Mouse (Mus musculus): Measurements from ENCODE around the gene Tmem167. TPM values are rescaled to one million over a fixed set of nuclear protein-coding genes. Genes with fewer than 3 reads are reported as not detected.

The Tmem167 gene
- polyA plus RNA-seq, 1 experiment from 2014 or later = 48.0 TPM

- Histone ChIP-seq H3K9me3 (no peaks in the 10 kb centered on the region), H3K36me3 (no peaks in the 10 kb centered on the region), H3K4me3 (no peak overlapping the region), H3K4me2 (no peak overlapping the region), H3K4me1 (replicated peaks) (no peaks in the 10 kb centered on the region), H3K9ac (no peak overlapping the region), H3K27me3 (no peaks in the 10 kb centered on the region), H3K27ac (replicated peaks) (no peak overlapping the region)
- ATAC-seq (ENCODE audit: low read depth) = no peak
- 3% methylated on average over 4 of the region's 4 CpGs for WGBS
Measured at GRCm38 (mm10) chr13:90143245-90143644, 54.3 kb downstream of the Tmem167 start.

DNA sequence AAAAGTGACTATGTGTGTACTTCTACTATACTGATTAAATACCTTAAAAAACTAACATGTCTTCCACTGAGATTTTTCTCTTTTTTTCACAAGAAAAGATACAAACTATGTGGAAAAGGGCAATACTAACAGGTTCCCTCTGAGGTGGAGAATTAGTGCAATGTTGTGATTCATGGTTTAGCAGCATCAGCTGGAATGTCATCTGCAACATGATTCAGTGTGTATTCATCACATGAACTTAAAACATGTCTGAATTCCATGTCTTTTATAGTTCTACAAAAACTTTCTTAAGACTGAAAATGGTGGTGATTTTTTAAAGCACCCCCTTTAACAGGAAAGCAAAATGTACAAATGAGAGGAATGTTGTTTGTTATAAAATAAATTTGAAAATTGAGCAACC lies 63.0 kb downstream of the Tmem167 start:
- Histone ChIP-seq H3K36me3 (no peaks in the 10 kb centered on the region), H3K27ac (replicated peaks) (no peak overlapping the region), H3K4me2 (no peak overlapping the region), H3K9me3 (no peaks in the 10 kb centered on the region), H3K9ac (no peak overlapping the region), H3K4me1 (replicated peaks) (no peaks in the 10 kb centered on the region; the same call in 1 of the 2 replicates), H3K4me3 (no peak overlapping the region), H3K27me3 (no peaks in the 10 kb centered on the region)
- ATAC-seq (ENCODE audit: low read depth) = no peak

DNA sequence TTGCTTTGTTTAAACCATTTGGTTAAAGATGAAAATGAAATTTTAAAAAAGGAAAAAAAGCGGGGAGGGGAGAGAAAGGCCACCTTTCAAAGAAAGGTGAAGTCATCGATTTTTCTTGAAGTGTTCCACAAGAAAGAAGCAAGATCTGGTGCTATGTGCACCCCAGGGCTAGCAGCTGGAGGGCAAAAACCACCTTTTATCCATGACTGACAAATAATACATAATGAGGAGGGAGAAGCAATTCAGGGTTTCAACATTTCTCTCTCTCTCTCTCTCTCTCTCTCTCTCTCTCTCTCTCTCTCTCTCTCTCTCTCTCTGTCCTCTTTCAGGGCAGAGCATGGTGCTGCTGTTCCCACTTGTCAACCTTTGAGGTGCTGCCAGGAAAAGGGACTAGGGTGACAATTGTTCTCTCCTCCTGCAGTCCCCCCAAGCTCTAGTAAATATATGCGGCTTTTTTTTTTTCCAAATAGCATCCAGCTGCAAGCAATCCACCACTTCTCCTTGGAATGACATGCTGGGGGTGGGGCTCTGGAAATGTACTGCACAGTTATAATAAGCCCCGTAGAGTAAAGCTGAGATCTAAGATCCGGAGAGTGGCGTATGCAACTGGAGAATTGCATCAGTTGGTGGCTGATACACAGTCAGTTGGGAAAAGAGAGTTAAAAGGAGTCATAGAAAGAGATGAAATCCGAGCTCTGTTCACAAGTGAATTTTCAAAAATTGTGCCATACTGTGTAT lies 63.8 kb downstream of the Tmem167 start:
- H3K4me1 ChIP-seq (replicated peaks) = no peaks in the 10 kb centered on the region; the same call in 1 of the 2 replicates
- H3K9ac ChIP-seq = no peak overlapping the region
- H3K4me2 ChIP-seq = no peak overlapping the region
- H3K36me3 ChIP-seq = no peaks in the 10 kb centered on the region
- H3K27me3 ChIP-seq = no peaks in the 10 kb centered on the region
- no peak overlapping the region for H3K4me3 ChIP-seq
- H3K9me3 ChIP-seq = no peaks in the 10 kb centered on the region
- WGBS = 55% methylated on average over 7 of the region's 7 CpGs
- no peak overlapping the region for H3K27ac ChIP-seq (replicated peaks)
- no peak for ATAC-seq (ENCODE audit: low read depth)

DNA sequence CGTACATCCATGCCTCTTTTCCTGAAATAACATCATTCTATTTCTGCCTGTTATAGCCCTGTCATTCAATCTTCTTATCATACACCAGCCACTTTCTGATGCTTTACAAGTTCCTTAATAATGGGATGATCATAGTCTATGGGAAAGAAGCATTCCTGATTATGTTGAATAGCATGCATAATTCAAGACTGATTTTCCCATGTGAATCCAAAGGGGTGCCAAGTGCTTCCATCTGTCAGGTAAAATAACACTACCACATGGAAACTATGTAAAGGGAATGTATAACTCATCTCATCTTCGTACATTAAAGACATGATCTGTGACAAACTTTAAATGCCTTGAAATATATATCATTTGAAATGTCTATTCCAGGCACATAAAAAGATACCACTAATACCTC lies 75.2 kb downstream of the Tmem167 start:
- no peak overlapping the region for H3K27ac ChIP-seq (replicated peaks)
- WGBS = 80% methylated on average over 2 of the region's 2 CpGs
- no peaks in the 10 kb centered on the region for H3K9me3 ChIP-seq
- H3K4me1 ChIP-seq (replicated peaks) = no peaks in the 10 kb centered on the region
- no peak for ATAC-seq (ENCODE audit: low read depth)
- no peaks in the 10 kb centered on the region for H3K27me3 ChIP-seq
- H3K4me2 ChIP-seq = no peak overlapping the region
- no peak overlapping the region for H3K4me3 ChIP-seq
- no peaks in the 10 kb centered on the region for H3K36me3 ChIP-seq
- H3K9ac ChIP-seq = no peak overlapping the region

DNA sequence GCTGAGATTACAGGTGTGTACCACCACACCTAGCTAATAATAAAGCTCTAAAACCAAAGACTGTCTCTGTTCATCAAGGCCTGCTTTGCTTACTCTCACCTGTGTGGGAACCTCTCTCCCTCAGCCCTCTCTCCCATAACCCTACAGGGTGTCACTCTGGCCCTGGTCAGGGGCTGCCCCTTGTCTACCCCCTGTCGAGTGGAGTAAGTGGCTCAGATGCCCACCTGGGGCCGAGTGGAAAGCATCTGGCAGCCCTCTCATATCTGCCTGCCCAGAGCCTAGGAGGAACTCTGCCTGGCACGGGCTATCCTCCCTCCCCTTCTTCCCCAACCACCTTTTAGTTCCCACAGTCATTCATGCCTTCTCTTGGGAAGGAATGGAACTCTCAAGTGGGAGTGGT lies 78.1 kb downstream of the Tmem167 start:
- H3K9me3 ChIP-seq = no peaks in the 10 kb centered on the region
- no peak overlapping the region for H3K27ac ChIP-seq (replicated peaks)
- H3K9ac ChIP-seq = no peak overlapping the region
- H3K4me2 ChIP-seq = no peak overlapping the region
- H3K4me3 ChIP-seq = no peak overlapping the region
- no peak for ATAC-seq (ENCODE audit: low read depth)
- H3K4me1 ChIP-seq (replicated peaks) = no peaks in the 10 kb centered on the region
- no peaks in the 10 kb centered on the region for H3K36me3 ChIP-seq
- WGBS = 57% methylated on average over 3 of the region's 3 CpGs
- no peaks in the 10 kb centered on the region for H3K27me3 ChIP-seq

- ATAC-seq (ENCODE audit: low read depth) = no peak
- Histone ChIP-seq H3K27ac (replicated peaks) (no peak overlapping the region), H3K9me3 (no peaks in the 10 kb centered on the region), H3K4me2 (no peak overlapping the region), H3K4me3 (no peak overlapping the region), H3K36me3 (no peaks in the 10 kb centered on the region), H3K27me3 (no peaks in the 10 kb centered on the region), H3K9ac (no peak overlapping the region), H3K4me1 (replicated peaks) (no peaks in the 10 kb centered on the region)
- 44% methylated on average over 4 of the region's 4 CpGs for WGBS
Measured at GRCm38 (mm10) chr13:90170100-90170781, 81.3 kb downstream of the Tmem167 start.

DNA sequence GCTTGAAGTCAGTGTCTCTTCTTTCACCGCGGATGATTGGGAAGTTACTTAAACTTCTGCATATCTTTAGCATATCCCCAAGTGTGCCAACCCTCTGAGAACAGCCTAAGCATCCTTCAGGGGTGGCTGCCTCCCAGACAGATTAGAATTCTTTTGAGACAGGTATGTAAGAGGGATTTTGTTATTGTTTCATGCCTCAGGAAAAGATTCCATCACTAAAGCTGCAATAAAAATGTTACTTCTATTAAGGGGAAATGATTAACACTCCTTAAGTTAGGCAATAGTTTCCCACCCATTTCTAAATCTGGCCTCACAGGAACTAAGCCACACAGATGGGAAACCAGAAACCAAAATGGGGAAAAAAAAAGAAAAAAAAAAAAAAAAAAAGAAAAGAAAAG lies 81.9 kb downstream of the Tmem167 start:
- Histone ChIP-seq H3K4me3 (no peak overlapping the region), H3K9me3 (no peaks in the 10 kb centered on the region), H3K36me3 (no peaks in the 10 kb centered on the region), H3K9ac (no peak overlapping the region), H3K27ac (replicated peaks) (no peak overlapping the region), H3K27me3 (no peaks in the 10 kb centered on the region), H3K4me2 (no peak overlapping the region), H3K4me1 (replicated peaks) (no peaks in the 10 kb centered on the region)
- 16% methylated on average over 2 of the region's 2 CpGs for whole genome bisulfite sequencing
- ATAC-seq (ENCODE audit: low read depth) = no peak

DNA sequence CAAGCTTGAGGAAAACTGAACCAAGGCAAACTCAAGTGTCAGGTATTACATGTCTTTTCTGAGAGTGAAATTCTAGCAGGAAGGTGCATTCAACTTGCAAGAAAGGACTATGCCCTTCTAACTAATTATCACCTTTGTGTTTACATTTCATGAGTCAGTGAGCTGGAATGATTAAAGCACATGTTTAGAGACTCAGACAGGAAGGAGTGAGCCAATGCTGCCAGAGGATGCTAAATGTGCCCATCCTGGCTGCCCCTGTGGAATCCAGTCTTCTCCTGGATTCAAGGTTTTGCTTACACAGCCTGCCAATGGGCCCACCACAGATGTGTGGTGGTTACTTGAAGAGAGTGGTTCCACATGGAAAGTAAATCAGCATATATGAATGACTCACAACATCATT lies 82.5 kb downstream of the Tmem167 start:
- H3K36me3 ChIP-seq = no peaks in the 10 kb centered on the region
- H3K9ac ChIP-seq = no peak overlapping the region
- no peak overlapping the region for H3K4me3 ChIP-seq
- no peak overlapping the region for H3K27ac ChIP-seq (replicated peaks)
- H3K27me3 ChIP-seq = no peaks in the 10 kb centered on the region
- no peaks in the 10 kb centered on the region for H3K9me3 ChIP-seq
- no peak overlapping the region for H3K4me2 ChIP-seq
- ATAC-seq (ENCODE audit: low read depth) = no peak
- no peaks in the 10 kb centered on the region for H3K4me1 ChIP-seq (replicated peaks)

- no peak for ATAC-seq (ENCODE audit: low read depth)
- no peak overlapping the region for H3K27ac ChIP-seq (replicated peaks)
- no peaks in the 10 kb centered on the region for H3K27me3 ChIP-seq
- H3K4me3 ChIP-seq = no peak overlapping the region
- no peak overlapping the region for H3K9ac ChIP-seq
- H3K4me2 ChIP-seq = no peak overlapping the region
- H3K9me3 ChIP-seq = no peaks in the 10 kb centered on the region
- no peaks in the 10 kb centered on the region for H3K36me3 ChIP-seq
- WGBS = 61% methylated on average over 2 of the region's 2 CpGs
- H3K4me1 ChIP-seq (replicated peaks) = no peaks in the 10 kb centered on the region
Measured at GRCm38 (mm10) chr13:90175662-90176061, 86.7 kb downstream of the Tmem167 start.

GRCm38 (mm10) chr13:90182262-90182661 lies 93.3 kb downstream of the Tmem167 start:
- H3K27ac ChIP-seq (replicated peaks) = no peak overlapping the region
- H3K9me3 ChIP-seq = no peaks in the 10 kb centered on the region
- H3K9ac ChIP-seq = no peak overlapping the region
- H3K27me3 ChIP-seq = no peaks in the 10 kb centered on the region
- H3K4me2 ChIP-seq = no peak overlapping the region
- H3K36me3 ChIP-seq = no peaks in the 10 kb centered on the region
- no peak overlapping the region for H3K4me3 ChIP-seq
- ATAC-seq (ENCODE audit: low read depth) = no peak
- H3K4me1 ChIP-seq (replicated peaks) = no peaks in the 10 kb centered on the region

DNA sequence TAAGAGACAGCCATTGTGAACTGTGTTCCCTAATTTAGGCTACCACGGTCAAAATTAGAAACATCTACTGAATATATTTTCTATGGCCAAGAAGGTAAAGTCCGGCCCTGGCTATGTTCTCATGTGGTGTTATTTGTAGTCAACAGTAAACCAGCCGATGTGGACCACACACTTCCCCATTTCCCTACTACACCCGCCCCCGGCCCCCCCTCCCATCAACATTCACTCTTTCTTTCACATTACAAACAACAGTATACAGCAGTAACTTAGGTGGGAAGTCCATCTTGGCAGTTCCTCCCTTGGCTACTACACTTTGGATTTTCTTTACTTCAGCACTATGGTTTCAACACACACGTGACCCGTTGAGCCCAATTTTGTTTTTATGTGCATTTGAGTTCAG lies 94.6 kb downstream of the Tmem167 start:
- Histone ChIP-seq H3K4me2 (no peak overlapping the region), H3K4me3 (no peak overlapping the region), H3K9ac (no peak overlapping the region), H3K4me1 (replicated peaks) (no peaks in the 10 kb centered on the region), H3K9me3 (no peaks in the 10 kb centered on the region), H3K36me3 (no peaks in the 10 kb centered on the region), H3K27ac (replicated peaks) (no peak overlapping the region), H3K27me3 (no peaks in the 10 kb centered on the region)
- ATAC-seq (ENCODE audit: low read depth) = no peak
- 86% methylated on average over 7 of the region's 7 CpGs for WGBS

GRCm38 (mm10) chr13:90186694-90187093 lies 97.8 kb downstream of the Tmem167 start:
- H3K4me2 ChIP-seq = no peak overlapping the region
- H3K27ac ChIP-seq (replicated peaks) = no peak overlapping the region
- H3K27me3 ChIP-seq = no peaks in the 10 kb centered on the region
- no peaks in the 10 kb centered on the region for H3K9me3 ChIP-seq
- 25% methylated on average over 2 of the region's 2 CpGs for WGBS
- H3K36me3 ChIP-seq = no peaks in the 10 kb centered on the region
- H3K9ac ChIP-seq = no peak overlapping the region
- no peaks in the 10 kb centered on the region for H3K4me1 ChIP-seq (replicated peaks)
- H3K4me3 ChIP-seq = no peak overlapping the region
- no peak for ATAC-seq (ENCODE audit: low read depth)

DNA sequence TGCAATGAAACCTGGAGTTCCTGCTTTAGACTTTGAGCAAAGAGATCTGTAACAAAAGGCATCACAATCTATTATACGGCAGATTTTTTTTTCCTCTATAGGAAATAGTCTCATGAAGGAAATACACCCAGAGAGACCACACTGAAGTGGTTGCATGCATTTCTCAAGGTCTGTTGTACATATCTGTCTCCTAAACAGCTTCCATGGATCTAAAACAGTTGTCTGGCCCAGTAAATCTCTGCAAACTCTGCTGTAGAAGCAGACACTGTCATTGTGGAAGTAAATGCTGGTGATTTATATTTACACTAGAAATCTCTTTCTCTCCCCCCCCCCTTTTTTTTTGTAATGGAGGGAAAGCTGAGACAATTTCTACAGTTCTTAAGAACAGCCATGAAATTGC lies 99.1 kb downstream of the Tmem167 start:
- H3K4me2 ChIP-seq = no peak overlapping the region
- no peaks in the 10 kb centered on the region for H3K36me3 ChIP-seq
- ATAC-seq (ENCODE audit: low read depth) = no peak
- no peaks in the 10 kb centered on the region for H3K4me1 ChIP-seq (replicated peaks)
- 27% methylated on average over 1 of the region's 1 CpGs for WGBS
- no peak overlapping the region for H3K4me3 ChIP-seq
- H3K9me3 ChIP-seq = no peaks in the 10 kb centered on the region
- H3K9ac ChIP-seq = no peak overlapping the region
- no peak overlapping the region for H3K27ac ChIP-seq (replicated peaks)
- H3K27me3 ChIP-seq = no peaks in the 10 kb centered on the region

All from neural tube, embryonic 13.5 days (tissue).